Mouse (Mus musculus) kidney, adult 2 months (tissue): ENCODE measurements at regions not wholly inside any gene's neighbourhood (a gene's known extent, or its start where the extent isn't known, plus 50 kb on each side); places are given as distances from the start of the nearest gene placed in this dataset.
A peak's percentile ranks its signal among the peaks of the same experiment; 100 is the strongest.

ENCODE experiments used
- DNase-seq: peaks from one replicate; pipeline ENCODE4 v3.0.0; 2021
- H3K27ac ChIP-seq: fragments of 200-500 bp; 2 replicates; pipeline ENCODE4 v1.5.1; 2012; ENCODE audit warnings: low read depth, low read length, control low read depth, inconsistent platforms; ENCODE audit not compliant: insufficient read depth
- H3K27me3 ChIP-seq: fragments of 200-500 bp; replicated peaks from 2 replicates; pipeline ENCODE4 v1.6.1; 2012; ENCODE audit warnings: mild to moderate bottlenecking, moderate library complexity, low read length, inconsistent platforms; ENCODE audit not compliant: control insufficient read depth, insufficient read depth
- H3K36me3 ChIP-seq: fragments of 200-500 bp; 2 replicates; pipeline ENCODE4 v1.6.1; 2012; ENCODE audit warnings: mild to moderate bottlenecking, moderate library complexity, low read length, inconsistent platforms; ENCODE audit not compliant: control insufficient read depth, insufficient read depth
- H3K4me1 ChIP-seq: fragments of 200-500 bp; 2 replicates; pipeline ENCODE4 v1.6.1; 2011; ENCODE audit warnings: low read length; ENCODE audit not compliant: control insufficient read depth, insufficient read depth
- H3K4me3 ChIP-seq: fragments of 200-500 bp; 2 replicates; pipeline ENCODE4 v1.5.1; 2011; ENCODE audit warnings: mild to moderate bottlenecking, low read depth, low read length, control low read depth; ENCODE audit not compliant: insufficient read depth
- CTCF ChIP-seq: fragments of 200-500 bp; conservative IDR thresholded peaks from 2 replicates; pipeline ENCODE4 v1.5.1; 2011; ENCODE audit warnings: low read depth, mild to moderate bottlenecking, control low read depth, low read length, moderate library complexity, mixed read lengths; ENCODE audit not compliant: insufficient read depth, insufficient read length
- POLR2A ChIP-seq: fragments of 200-500 bp; IDR thresholded peaks from one replicate; pipeline ENCODE4 v1.6.1; 2011; ENCODE audit warnings: low read depth, low read length, control low read depth
- WGBS: fragments of 180-500 bp; shearing (Covaris S2); methylation state at CpG from one replicate; pipeline ENCODE4 v1.1.7; 2018; 5-methylcytosine and 5-hydroxymethylcytosine counted together

- H3K4me3 ChIP-seq, result no peak overlapping the region
- H3K4me1 ChIP-seq, result no peaks in the 10 kb centered on the region
- H3K27me3 ChIP-seq, result no peaks in the 10 kb centered on the region; the same call in 1 of the 2 replicates
- H3K27ac ChIP-seq, result no peak overlapping the region
- WGBS, result 55% methylated on average over 5 of the region's 5 CpGs
- TF ChIP-seq CTCF, result no peak
- TF ChIP-seq POLR2A, result no peak
- H3K36me3 ChIP-seq, result no peaks in the 10 kb centered on the region
- no peak for DNase-seq
These were observed 137.6 kb upstream of the Smarca2 start for GRCm38 (mm10) chr19:26467179-26467651.

- 77% methylated on average over 1 of the region's 1 CpGs for WGBS
- no peaks in the 10 kb centered on the region for H3K27me3 ChIP-seq
- no peak for TF ChIP-seq CTCF
- no peak for TF ChIP-seq POLR2A
These were observed 132.2 kb upstream of the Smarca2 start for GRCm38 (mm10) chr19:26472659-26473058.

GRCm38 (mm10) chr19:26473211-26473610, 131.6 kb upstream of the Smarca2 start:
- Histone ChIP-seq H3K4me1 (no peaks in the 10 kb centered on the region), H3K27ac (no peak overlapping the region), H3K4me3 (no peak overlapping the region), H3K27me3 (no peaks in the 10 kb centered on the region), H3K36me3 (no peaks in the 10 kb centered on the region)
- DNase-seq, result peak; percentile 4
- WGBS, result 62% methylated on average over 3 of the region's 3 CpGs
- no peak for TF ChIP-seq POLR2A
- TF ChIP-seq CTCF, result no peak

More at GRCm38 (mm10) chr19:26472659-26473058, 132.2 kb upstream of the Smarca2 start:
- Histone ChIP-seq H3K36me3 (no peaks in the 10 kb centered on the region), H3K27ac (no peak overlapping the region), H3K4me3 (no peak overlapping the region), H3K4me1 (no peaks in the 10 kb centered on the region)
- DNase-seq, result no peak

GRCm38 (mm10) chr19:26475197-26475596, 129.7 kb upstream of the Smarca2 start:
- no peaks in the 10 kb centered on the region for H3K4me1 ChIP-seq
- H3K27ac ChIP-seq, result no peak overlapping the region
- no peak overlapping the region for H3K4me3 ChIP-seq
- DNase-seq, result no peak
- no peak for TF ChIP-seq CTCF
- no peak for TF ChIP-seq POLR2A
- H3K36me3 ChIP-seq, result no peaks in the 10 kb centered on the region
- WGBS, result 60% methylated on average over 2 of the region's 2 CpGs
- no peaks in the 10 kb centered on the region for H3K27me3 ChIP-seq

- TF ChIP-seq CTCF (no peak), POLR2A (no peak)
- Histone ChIP-seq H3K27ac (no peak overlapping the region), H3K27me3 (no peaks in the 10 kb centered on the region), H3K4me3 (no peak overlapping the region), H3K36me3 (no peaks in the 10 kb centered on the region), H3K4me1 (no peaks in the 10 kb centered on the region)
- 62% methylated on average over 2 of the region's 2 CpGs for WGBS
- no peak for DNase-seq
These were observed 129.1 kb upstream of the Smarca2 start for GRCm38 (mm10) chr19:26475754-26476153.

GRCm38 (mm10) chr19:26478055-26478737, 126.7 kb upstream of the Smarca2 start:
- 38% methylated on average over 16 of the region's 16 CpGs for WGBS
- Histone ChIP-seq H3K27ac (no peak overlapping the region), H3K36me3 (no peaks in the 10 kb centered on the region), H3K4me3 (no peak overlapping the region), H3K4me1 (no peaks in the 10 kb centered on the region), H3K27me3 (no peaks in the 10 kb centered on the region)
- peak; percentile 3 for DNase-seq
- TF ChIP-seq POLR2A (no peak), CTCF (no peak)

GRCm38 (mm10) chr19:26484322-26484721, 120.5 kb upstream of the Smarca2 start:
- H3K36me3 ChIP-seq, result no peaks in the 10 kb centered on the region
- H3K4me3 ChIP-seq, result no peak overlapping the region
- 71% methylated on average over 3 of the region's 3 CpGs for WGBS
- H3K27ac ChIP-seq, result no peak overlapping the region
- no peak for DNase-seq
- TF ChIP-seq POLR2A (no peak), CTCF (no peak)
- no peaks in the 10 kb centered on the region for H3K27me3 ChIP-seq
- no peaks in the 10 kb centered on the region for H3K4me1 ChIP-seq
